Mouse (Mus musculus) myocyte (in vitro differentiated cells): ENCODE measurements at regions not wholly inside any gene's neighbourhood (a gene's known extent, or its start where the extent isn't known, plus 50 kb on each side); places are given as distances from the start of the nearest gene placed in this dataset.

Experiments
- CEBPB ChIP-seq: IDR thresholded peaks from 2 replicates; pipeline ENCODE4 v1.6.1; 2011; ENCODE audit warnings: mild to moderate bottlenecking, moderate library complexity; ENCODE audit not compliant: poor library complexity, insufficient read depth, severe bottlenecking
- E2F4 ChIP-seq: IDR thresholded peaks from one replicate; pipeline ENCODE4 v1.6.1; 2011; ENCODE audit warnings: mild to moderate bottlenecking, control low read depth, moderate library complexity; ENCODE audit not compliant: insufficient read depth
- MAX ChIP-seq: IDR thresholded peaks from one replicate; pipeline ENCODE4 v1.6.1; 2011; ENCODE audit warnings: low read depth, mild to moderate bottlenecking, control low read depth
- POLR2A ChIP-seq: IDR thresholded peaks from one replicate; pipeline ENCODE4 v1.6.1; 2011; ENCODE audit warnings: low read depth, mild to moderate bottlenecking, control low read depth, moderate library complexity; ENCODE audit not compliant: insufficient read length
- POLR2AphosphoS2 ChIP-seq: IDR thresholded peaks from one replicate; pipeline ENCODE4 v1.6.1; 2011; ENCODE audit warnings: low read depth, control low read depth; ENCODE audit not compliant: insufficient read length
- REST ChIP-seq: IDR thresholded peaks from one replicate; pipeline ENCODE4 v1.6.1; 2011; ENCODE audit warnings: mild to moderate bottlenecking, control low read depth, moderate library complexity; ENCODE audit not compliant: insufficient read depth, insufficient read length
- SRF ChIP-seq: IDR thresholded peaks from one replicate; pipeline ENCODE4 v1.6.1; 2011; ENCODE audit warnings: low read depth; ENCODE audit not compliant: control insufficient read depth, insufficient read length
- TCF12 ChIP-seq: IDR thresholded peaks from one replicate; pipeline ENCODE4 v1.6.1; 2011; ENCODE audit warnings: mild to moderate bottlenecking, control low read depth; ENCODE audit not compliant: poor library complexity, insufficient read depth, severe bottlenecking
- USF1 ChIP-seq: IDR thresholded peaks from one replicate; pipeline ENCODE4 v1.6.1; 2011; ENCODE audit warnings: low read depth, mild to moderate bottlenecking, control low read depth, moderate library complexity

DNA sequence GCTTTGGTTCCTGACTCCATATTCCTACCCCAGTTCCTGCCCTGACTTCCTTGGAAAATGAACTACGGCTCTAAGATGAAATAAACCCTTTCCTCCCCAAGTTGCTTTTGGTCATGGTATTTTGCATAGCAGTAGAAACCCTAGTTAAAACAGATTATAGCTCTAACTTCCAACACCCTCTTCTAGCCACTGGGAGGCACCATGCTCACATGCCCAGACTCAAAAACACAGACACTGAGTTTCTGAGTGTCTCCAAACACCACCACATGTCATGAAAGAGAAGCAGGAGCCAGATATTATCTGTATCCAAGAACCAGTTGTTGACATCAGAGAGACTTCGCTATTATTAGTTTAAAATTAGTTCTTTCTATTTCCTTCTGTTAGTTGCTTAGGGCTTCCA, 316.1 kb upstream of the Tgfbr2 start:
- TF ChIP-seq POLR2A (no peak), REST (no peak), CEBPB (no peak), POLR2AphosphoS2 (no peak), E2F4 (no peak), USF1 (no peak), TCF12 (no peak), SRF (no peak), MAX (no peak)
